Mouse (Mus musculus): ENCODE measurements around the gene Mical3.

DNA sequence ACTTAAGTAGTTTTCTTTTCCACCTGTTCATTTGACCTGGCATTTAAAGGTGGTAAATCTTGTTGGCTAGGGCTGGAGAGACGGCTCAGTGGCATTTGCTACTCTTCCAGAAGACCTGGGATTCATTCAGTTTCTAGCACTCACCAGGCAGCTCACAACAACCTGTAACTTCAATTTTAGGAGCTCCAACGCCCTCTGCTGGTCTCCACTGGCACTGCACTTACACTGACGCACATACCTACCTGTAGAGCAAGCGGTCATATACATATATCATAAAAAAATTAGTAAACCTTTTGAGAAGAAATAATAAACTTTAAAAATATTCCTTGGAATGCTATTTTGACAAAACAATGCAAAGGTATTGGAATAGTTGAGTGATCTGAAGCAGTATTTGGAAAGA lies 13.7 kb downstream of the Mical3 start:
- peak; percentile 27; the same call in 1 of the 2 replicates for TF ChIP-seq CTCF (IDR thresholded peaks at IDR 0.05; ENCODE audit: low read depth)
- TF ChIP-seq EP300 (IDR thresholded peaks at IDR 0.05; ENCODE audit: low read depth): no peak

All from heart, postnatal 0 days (tissue).